ENCODE assay signal across 8 mouse cellular contexts in the genomic region with DNA sequence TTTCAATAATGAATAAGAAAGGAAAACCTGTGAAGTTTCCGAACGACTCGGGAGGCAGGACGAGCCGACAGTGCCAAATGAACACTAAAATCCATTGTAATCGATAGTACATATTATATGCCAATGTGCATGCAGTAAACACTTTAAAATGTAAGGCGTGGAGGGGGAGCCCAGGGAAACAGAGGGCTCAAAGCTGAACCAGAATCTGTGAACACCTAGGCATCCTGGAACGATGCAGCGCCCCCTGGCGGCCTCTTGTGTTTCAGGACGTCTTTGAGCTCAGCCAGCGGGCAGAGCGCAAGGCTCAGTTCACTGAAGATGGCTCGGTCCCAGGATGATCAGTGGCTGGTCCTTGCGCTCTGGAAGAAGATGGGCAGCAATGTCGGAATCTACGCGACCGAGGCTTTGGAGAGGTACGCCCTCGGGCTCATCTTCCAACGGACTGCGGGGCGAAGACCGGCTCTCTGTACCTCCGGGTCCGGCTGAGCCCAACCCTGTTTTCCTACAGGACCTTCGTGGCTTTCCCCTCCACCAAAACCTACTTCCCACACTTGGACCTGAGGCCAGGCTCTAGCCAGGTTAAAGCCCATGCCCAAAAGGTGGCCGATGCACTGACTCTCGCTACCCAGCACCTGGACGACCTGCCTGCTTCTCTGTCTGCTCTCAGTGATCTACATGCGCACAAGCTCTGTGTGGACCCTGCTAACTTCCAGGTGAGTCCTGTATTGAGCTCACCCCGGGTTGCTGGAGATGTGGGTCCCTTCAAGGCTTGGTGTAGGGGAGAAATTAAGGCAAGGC. TPM values are rescaled to one million over a fixed set of nuclear protein-coding genes. Genes with fewer than 3 reads are reported as not detected.
DNase-seq lines count a peak whose midpoint lies in the region; ATAC-seq and TF ChIP-seq lines count a peak whose summit lies in the region.
"Not testable (repeated sequence)": the region's sequence is repeated elsewhere in the genome, so short reads cannot be mapped to it uniquely, and the experiment has no call there.

A gene (plus strand): TSS at position 271 of the 798 bp plus-strand sequence.

- WGBS in forebrain, embryonic 10.5 days = 22% methylated on average over 31 of the region's 33 CpGs
- 19% methylated on average over 30 of the region's 33 CpGs for WGBS in heart, embryonic 14.5 days
- 18% methylated on average over 30 of the region's 33 CpGs for WGBS in liver, embryonic 11.5 days

- not testable (repeated sequence) for H3K9me3 ChIP-seq in forebrain, embryonic 10.5 days; heart, embryonic 14.5 days (ENCODE audit: control insufficient read depth, low read length); liver, embryonic 11.5 days (ENCODE audit: control insufficient read depth, low read length)

- H3K9ac ChIP-seq in heart, embryonic 14.5 days (ENCODE audit: low read length) = not testable (repeated sequence)
- H3K9ac ChIP-seq in liver, embryonic 11.5 days (ENCODE audit: low read depth, low read length) = peak within 1 kb of the TSS; percentile 66

- ATAC-seq in heart, embryonic 14.5 days (ENCODE audit: insufficient number of reproducible peaks, insufficient read depth, low FRiP score, low read depth) = not testable (repeated sequence)
- ATAC-seq in liver, embryonic 11.5 days (replicated peaks; ENCODE audit: low FRiP score) = peak; percentile 19

- H3K36me3 ChIP-seq in C2C12 (ENCODE audit: control insufficient read depth, insufficient read depth); forebrain, embryonic 10.5 days (replicated peaks); heart, embryonic 14.5 days (ENCODE audit: control insufficient read depth, insufficient read depth, low read length); liver, embryonic 11.5 days (ENCODE audit: control insufficient read depth, insufficient read depth, low read length); myocyte (ENCODE audit: control insufficient read depth, insufficient read depth): not testable (repeated sequence)

- not testable (repeated sequence) for H3K27me3 ChIP-seq in C2C12 (ENCODE audit: control insufficient read depth, insufficient read depth, insufficient read length); liver, embryonic 11.5 days (replicated peaks; ENCODE audit: control insufficient read depth, insufficient read depth, low read length); myocyte (ENCODE audit: control insufficient read depth, insufficient read depth, insufficient read length)
- H3K27me3 ChIP-seq in forebrain, embryonic 10.5 days (ENCODE audit: poor library complexity, severe bottlenecking) = peaks cover 18% of the 10 kb centered on the region
- peaks cover 18% of the 10 kb centered on the region for H3K27me3 ChIP-seq in heart, embryonic 14.5 days (ENCODE audit: control insufficient read depth, insufficient read depth, low read length)

- not testable (repeated sequence) for TF ChIP-seq POLR2A in brain, embryonic 14.5 days (IDR thresholded peaks at IDR 0.05; ENCODE audit: borderline replicate concordance, extremely low read depth, insufficient read depth, insufficient read length, poor library complexity, severe bottlenecking); myocyte (IDR thresholded peaks at IDR 0.05; ENCODE audit: insufficient read length, low read depth)

- not testable (repeated sequence) for H3K4me3 ChIP-seq in C2C12 (ENCODE audit: insufficient read depth, poor library complexity, severe bottlenecking); myocyte
- peak within 1 kb of the TSS; percentile 43 for H3K4me3 ChIP-seq in forebrain, embryonic 10.5 days
- H3K4me3 ChIP-seq in heart, embryonic 14.5 days (ENCODE audit: control insufficient read depth in 1 of 2, insufficient read depth in 1 of 2, low read depth in 1 of 2, low read length in 2 of 2) = peak within 1 kb of the TSS in 1 of 2 experiments; percentile 25; a peak in 3 of 4 replicates
- peak within 1 kb of the TSS; percentile 43 for H3K4me3 ChIP-seq in liver, embryonic 11.5 days (ENCODE audit: low read depth, low read length)

- not testable (repeated sequence) for H3K4me1 ChIP-seq in forebrain, embryonic 10.5 days; heart, embryonic 14.5 days (ENCODE audit: control insufficient read depth in 2 of 2, insufficient read depth in 2 of 2, low read length in 2 of 2); liver, embryonic 11.5 days (replicated peaks; ENCODE audit: control insufficient read depth, insufficient read depth, low read length)

- peak within 1 kb of the TSS; percentile 50 for H3K4me2 ChIP-seq in heart, embryonic 14.5 days (ENCODE audit: low read length)
- peak within 1 kb of the TSS; percentile 61 for H3K4me2 ChIP-seq in liver, embryonic 11.5 days
- peak within 1 kb of the TSS; percentile 32 for H3K4me2 ChIP-seq in myocyte (ENCODE audit: low read depth)

- H3K79me2 ChIP-seq in C2C12 (ENCODE audit: control insufficient read depth, insufficient read depth); myocyte (ENCODE audit: control insufficient read depth, insufficient read depth): not testable (repeated sequence)

- peak; percentile 10 for TF ChIP-seq CTCF in C2C12 (IDR thresholded peaks at IDR 0.05; ENCODE audit: control insufficient read depth, insufficient read depth, insufficient read length)
- TF ChIP-seq CTCF in brain, embryonic 14.5 days (IDR thresholded peaks at IDR 0.05; ENCODE audit: borderline replicate concordance, extremely low read depth, insufficient read depth, insufficient read length) = peak; percentile 69

- H3K79me3 ChIP-seq in C2C12 (ENCODE audit: low read depth) = not testable (repeated sequence)

- not testable (repeated sequence) for H3ac ChIP-seq in C2C12 (ENCODE audit: control insufficient read depth, insufficient read length, low read depth); myocyte (ENCODE audit: control insufficient read depth, insufficient read length)

- 0 out of 2 replicates have a peak within 1 kb of the TSS, but pooled peaks have one; percentile 22 for H3K27ac ChIP-seq in forebrain, embryonic 10.5 days
- not testable (repeated sequence) for H3K27ac ChIP-seq in heart, embryonic 14.5 days (replicated peaks in 1 of 2; ENCODE audit: control insufficient read depth in 1 of 2, insufficient read depth in 1 of 2, low read depth in 2 of 2, low read length in 2 of 2)
- peak within 1 kb of the TSS; percentile 53 for H3K27ac ChIP-seq in liver, embryonic 11.5 days (ENCODE audit: low read depth, low read length)

- DNase-seq in brain, embryonic 14.5 days (ENCODE audit: low read depth) = peak; percentile 68
- DNase-seq in forebrain, embryonic 10.5 days (ENCODE audit: extremely low spot score, low spot score) = peak; percentile 64
- peak; percentile 88 for DNase-seq in kidney, postnatal 10 days
- DNase-seq in liver, embryonic 11.5 days (ENCODE audit: low spot score) = not testable (repeated sequence)
- DNase-seq in spleen, postnatal 4 days (ENCODE audit: low spot score in 2 of 2) = peak; percentile 91 to 95

RNA-seq across cellular contexts. Expression of the gene that starts here (rescaled TPM):
- polyA plus RNA-seq in C2C12 (2012; fragmentation: generic; extraction: Trizol) (not detected), myocyte (2012; fragmentation: generic; extraction: Trizol) (0.16 TPM)
- 1.4 and 2.4 TPM in 2 replicates for polyA plus RNA-seq in brain, embryonic 14.5 days (2012; rRNA removed)
- 6.1 and 10.1 TPM in 2 replicates for polyA plus RNA-seq in forebrain, embryonic 10.5 days (2016; fragmentation: Nextera tagmentation; extraction: Ambion mirVana)
- 1.5 and 2.1 TPM in 2 replicates for polyA plus RNA-seq in heart, embryonic 14.5 days (2014; fragmentation: Nextera tagmentation; extraction: Ambion mirVana)
- polyA plus RNA-seq in liver, embryonic 11.5 days (2014; fragmentation: Nextera tagmentation; extraction: Ambion mirVana) = 43.6 and 45.8 TPM in 2 replicates
